Mouse (Mus musculus) midbrain, embryonic 15.5 days (tissue): ENCODE results near the gene Mrpl51. TPM values are rescaled to one million over a fixed set of nuclear protein-coding genes. Genes with fewer than 3 reads are reported as not detected.

ENCODE experiments used
- ATAC-seq: fragments of 200-750 bp; cut with Nextera tagmentation; replicated peaks from 2 replicates; pipeline ENCODE4 v1.8.0; 2017; ENCODE audit warnings: moderate TSS enrichment
- H3K27ac ChIP-seq: fragments of 300-500 bp; sonication (generic); 2 replicates; pipeline ENCODE4 v1.5.1; 2015; ENCODE audit warnings: mild to moderate bottlenecking, inconsistent platforms
- H3K27me3 ChIP-seq: fragments of 300-500 bp; sonication (generic); replicated peaks from 2 replicates; pipeline ENCODE4 v1.6.1; 2015; ENCODE audit warnings: inconsistent platforms
- H3K36me3 ChIP-seq: fragments of 300-500 bp; sonication (generic); replicated peaks from 2 replicates; pipeline ENCODE4 v1.6.1; 2015; ENCODE audit warnings: inconsistent platforms
- H3K4me1 ChIP-seq: fragments of 300-500 bp; sonication (generic); 2 replicates; pipeline ENCODE4 v1.6.1; 2015; ENCODE audit warnings: inconsistent platforms
- H3K4me2 ChIP-seq: fragments of 300-500 bp; sonication (generic); 2 replicates; pipeline ENCODE4 v1.6.1; 2015; ENCODE audit warnings: inconsistent platforms, mild to moderate bottlenecking, moderate library complexity
- H3K4me3 ChIP-seq: fragments of 300-500 bp; sonication (generic); 2 replicates; pipeline ENCODE4 v1.5.1; 2015; ENCODE audit warnings: mild to moderate bottlenecking, inconsistent platforms
- H3K9ac ChIP-seq: fragments of 300-500 bp; sonication (generic); 2 replicates; pipeline ENCODE4 v1.6.1; 2015; ENCODE audit warnings: mild to moderate bottlenecking, inconsistent platforms
- H3K9me3 ChIP-seq: fragments of 300-500 bp; sonication (generic); 2 replicates; pipeline ENCODE4 v1.6.1; 2016; ENCODE audit warnings: inconsistent platforms
- WGBS: fragments of 180-500 bp; shearing (Covaris S2); methylation state at CpG from one replicate; pipeline ENCODE4 v1.1.7; 2015; ENCODE audit warnings: mixed read lengths; 5-methylcytosine and 5-hydroxymethylcytosine counted together
- polyA plus RNA-seq: library from polyadenylated mRNA; unstranded; fragments of >200 nt; fragmentation: Nextera tagmentation; extraction: Ambion mirVana; gene quantifications from 2 replicates; pipeline ENCODE4 v1.2.1, GENCODE M21; 2015

The Mrpl51 gene
- polyA plus RNA-seq, result 129 and 131 TPM in 2 replicates

DNA sequence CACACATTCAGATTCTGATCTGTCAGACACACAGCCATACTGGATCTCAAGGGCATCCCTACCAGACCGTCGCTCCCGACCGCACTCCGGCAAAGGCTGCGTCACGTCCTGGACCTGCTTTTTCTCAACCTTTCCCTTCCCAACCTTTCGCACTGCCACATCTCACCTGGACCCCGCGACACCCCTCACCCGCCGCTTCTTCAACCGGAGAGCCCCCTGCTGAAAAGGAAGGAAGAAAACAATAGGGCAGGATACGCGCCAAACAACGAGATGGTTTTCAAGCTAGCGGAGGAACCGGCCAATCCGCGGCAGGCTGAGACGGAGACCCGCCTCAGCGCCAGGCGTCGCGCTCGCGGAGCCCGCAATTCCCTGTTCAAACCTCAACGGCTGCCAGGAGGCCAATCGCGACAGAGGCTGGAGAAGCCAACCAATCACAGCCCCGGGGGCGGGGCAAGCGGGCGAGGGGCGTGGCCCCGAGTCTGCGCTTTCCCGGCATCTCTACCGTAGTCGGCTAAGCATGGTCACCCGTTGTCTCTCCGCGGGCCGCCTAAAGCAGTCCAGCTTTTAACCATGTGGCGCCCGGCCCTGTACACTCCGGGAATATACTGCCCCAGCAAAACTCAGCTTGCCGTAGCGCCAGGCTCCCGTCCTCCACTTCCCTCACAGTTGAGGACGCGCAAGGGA lies at the start of gene Mrpl51, which contains the start of gene Ncapd2:
TSS of gene Mrpl51 (plus strand) at position 470 of the 684 bp plus-strand sequence.
TSS of gene Ncapd2 (minus strand) at position 370 of the 684 bp plus-strand sequence.
- peak within 1 kb of the TSS; percentile 69 for H3K4me2 ChIP-seq
- peak within 1 kb of the TSS; percentile 56 for H3K4me3 ChIP-seq
- H3K36me3 ChIP-seq, result peaks cover 5% of the 10 kb centered on the region; the same call in 1 of the 2 replicates
- peak; percentile 98 for ATAC-seq
- peak within 1 kb of the TSS; percentile 60 for H3K9ac ChIP-seq
- H3K27ac ChIP-seq, result peak within 1 kb of the TSS; percentile 96
- WGBS, result under 1% methylated on average over 54 of the region's 54 CpGs
- H3K27me3 ChIP-seq, result no peaks in the 10 kb centered on the region
- H3K9me3 ChIP-seq, result no peaks in the 10 kb centered on the region
- H3K4me1 ChIP-seq, result peaks cover 25% of the 10 kb centered on the region

- Histone ChIP-seq H3K4me2 (no peak overlapping the region), H3K9me3 (no peaks in the 10 kb centered on the region), H3K4me3 (no peak overlapping the region), H3K27ac (no peak overlapping the region), H3K9ac (no peak overlapping the region), H3K4me1 (peaks cover 28% of the 10 kb centered on the region), H3K27me3 (no peaks in the 10 kb centered on the region), H3K36me3 (peaks cover 38% of the 10 kb centered on the region)
- whole genome bisulfite sequencing, result 94% methylated on average over 8 of the region's 8 CpGs
- ATAC-seq, result no peak
Measured at GRCm38 (mm10) chr6:125142436-125142835, 49.2 kb upstream of the Mrpl51 start.

DNA sequence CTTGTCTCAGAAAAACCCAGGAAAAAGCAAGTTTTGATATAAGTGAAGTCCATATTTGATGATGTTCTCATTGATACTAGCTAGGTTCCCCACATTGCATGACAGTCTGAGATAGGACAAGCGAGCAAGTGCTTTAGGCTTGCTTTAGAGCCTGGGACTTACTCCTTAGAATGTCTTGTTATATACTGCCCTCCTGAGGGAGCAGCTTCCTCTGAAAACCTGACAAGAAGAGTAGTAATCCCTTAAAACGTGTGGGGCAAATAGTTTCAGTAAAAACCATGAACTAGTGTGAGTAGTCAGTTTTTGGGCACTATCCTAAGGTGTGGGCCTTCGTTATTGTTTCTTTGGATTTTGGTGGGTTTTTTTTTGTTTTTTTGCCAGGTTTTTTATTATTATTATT lies 48.5 kb upstream of the Mrpl51 start:
- Histone ChIP-seq H3K9me3 (no peaks in the 10 kb centered on the region), H3K4me2 (no peak overlapping the region), H3K9ac (no peak overlapping the region), H3K4me3 (no peak overlapping the region), H3K27me3 (no peaks in the 10 kb centered on the region), H3K4me1 (peaks cover 35% of the 10 kb centered on the region), H3K36me3 (peaks cover 34% of the 10 kb centered on the region), H3K27ac (no peak overlapping the region)
- ATAC-seq, result no peak
- 82% methylated on average over 3 of the region's 3 CpGs for WGBS

- Histone ChIP-seq H3K4me2 (no peak overlapping the region), H3K9ac (no peak overlapping the region), H3K4me1 (peaks cover 42% of the 10 kb centered on the region), H3K27me3 (no peaks in the 10 kb centered on the region), H3K4me3 (no peak overlapping the region), H3K36me3 (peaks cover 34% of the 10 kb centered on the region), H3K9me3 (no peaks in the 10 kb centered on the region), H3K27ac (peak overlapping the region; percentile 92; the same call in 1 of the 2 replicates)
- WGBS, result 84% methylated on average over 9 of the region's 9 CpGs
- no peak for ATAC-seq
Measured at GRCm38 (mm10) chr6:125143904-125144303, 47.7 kb upstream of the Mrpl51 start.

DNA sequence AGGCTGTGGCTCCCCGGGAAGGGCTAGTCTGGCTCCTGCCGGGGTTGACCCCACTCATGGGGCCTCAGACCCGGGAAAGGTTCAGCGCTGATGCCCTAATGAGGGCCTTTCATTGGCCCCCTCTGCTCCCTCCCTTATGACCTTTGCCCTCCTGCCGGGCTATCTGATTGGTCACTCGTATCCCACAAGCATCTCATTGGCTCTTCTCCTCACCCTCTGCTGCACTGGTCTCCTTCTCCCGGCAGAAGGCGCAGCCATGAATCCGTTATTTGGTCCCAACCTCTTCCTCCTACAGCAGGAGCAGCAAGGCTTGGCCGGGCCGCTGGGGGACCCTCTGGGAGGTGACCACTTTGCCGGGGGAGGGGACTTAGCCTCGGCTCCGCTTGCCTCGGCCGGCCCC lies 46.6 kb upstream of the Mrpl51 start, which contains the start of gene Iffo1:
TSS of gene Iffo1 (plus strand) at position 241 of the 400 bp plus-strand sequence.
- H3K9me3 ChIP-seq, result no peaks in the 10 kb centered on the region
- WGBS, result 0% methylated on average over 16 of the region's 16 CpGs
- peak; percentile 96 for ATAC-seq

DNA sequence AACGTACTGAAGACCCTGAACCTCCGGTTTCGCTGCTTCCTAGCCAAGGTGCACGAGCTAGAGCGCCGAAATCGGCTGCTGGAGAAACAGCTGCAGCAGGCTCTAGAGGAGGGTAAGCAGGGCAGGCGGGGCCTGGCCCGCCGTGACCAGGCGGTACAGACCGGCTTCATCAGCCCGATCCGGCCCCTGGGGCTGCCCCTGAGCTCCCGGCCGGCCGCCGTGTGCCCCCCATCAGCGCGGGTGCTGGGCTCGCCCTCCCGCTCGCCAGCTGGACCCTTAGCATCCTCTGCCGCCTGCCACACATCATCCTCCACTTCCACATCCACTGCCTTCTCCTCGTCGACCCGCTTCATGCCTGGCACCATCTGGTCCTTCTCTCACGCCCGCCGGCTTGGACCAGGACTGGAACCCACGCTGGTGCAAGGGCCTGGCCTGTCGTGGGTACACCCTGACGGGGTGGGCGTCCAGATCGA lies 46.1 kb upstream of the Mrpl51 start:
- Histone ChIP-seq H3K4me2 (peak overlapping the region; percentile 96), H3K4me3 (peak overlapping the region; percentile 82), H3K36me3 (peaks cover 27% of the 10 kb centered on the region), H3K9ac (peak overlapping the region; percentile 96), H3K27me3 (no peaks in the 10 kb centered on the region), H3K27ac (peak overlapping the region; percentile 92), H3K9me3 (no peaks in the 10 kb centered on the region), H3K4me1 (peaks cover 48% of the 10 kb centered on the region)
- WGBS, result under 1% methylated on average over 35 of the region's 35 CpGs
- no peak; the same call in 1 of the 2 replicates for ATAC-seq

More for the DNA sequence above, 46.6 kb upstream of the Mrpl51 start, which contains the start of gene Iffo1:
- Histone ChIP-seq H3K27ac (peak within 1 kb of the TSS; percentile 92), H3K4me2 (peak within 1 kb of the TSS; percentile 96), H3K9ac (peak within 1 kb of the TSS; percentile 96), H3K4me3 (peak within 1 kb of the TSS; percentile 82), H3K27me3 (no peaks in the 10 kb centered on the region), H3K4me1 (peaks cover 48% of the 10 kb centered on the region), H3K36me3 (peaks cover 31% of the 10 kb centered on the region)

GRCm38 (mm10) chr6:125146148-125146547 lies 45.5 kb upstream of the Mrpl51 start:
- Histone ChIP-seq H3K9ac (peak overlapping the region; percentile 96), H3K9me3 (no peaks in the 10 kb centered on the region), H3K4me1 (peaks cover 48% of the 10 kb centered on the region), H3K27ac (peak overlapping the region; percentile 92; the same call in 1 of the 2 replicates), H3K27me3 (no peaks in the 10 kb centered on the region), H3K4me2 (peak overlapping the region; percentile 96), H3K4me3 (peak overlapping the region; percentile 82), H3K36me3 (peaks cover 21% of the 10 kb centered on the region)
- 42% methylated on average over 7 of the region's 7 CpGs for WGBS
- no peak for ATAC-seq

- Histone ChIP-seq H3K4me2 (peak overlapping the region; percentile 96), H3K4me3 (peak overlapping the region; percentile 82), H3K4me1 (peaks cover 48% of the 10 kb centered on the region), H3K27ac (no peak overlapping the region), H3K36me3 (peaks cover 15% of the 10 kb centered on the region), H3K9ac (0 out of 2 replicates have a peak overlapping the region, but pooled peaks have one; percentile 32), H3K27me3 (no peaks in the 10 kb centered on the region), H3K9me3 (no peaks in the 10 kb centered on the region)
- 76% methylated on average over 4 of the region's 4 CpGs for WGBS
- no peak for ATAC-seq
Measured at GRCm38 (mm10) chr6:125146797-125147196, 44.8 kb upstream of the Mrpl51 start.

GRCm38 (mm10) chr6:125147329-125147728 lies 44.3 kb upstream of the Mrpl51 start:
- Histone ChIP-seq H3K4me1 (peaks cover 48% of the 10 kb centered on the region), H3K27ac (no peak overlapping the region)

DNA sequence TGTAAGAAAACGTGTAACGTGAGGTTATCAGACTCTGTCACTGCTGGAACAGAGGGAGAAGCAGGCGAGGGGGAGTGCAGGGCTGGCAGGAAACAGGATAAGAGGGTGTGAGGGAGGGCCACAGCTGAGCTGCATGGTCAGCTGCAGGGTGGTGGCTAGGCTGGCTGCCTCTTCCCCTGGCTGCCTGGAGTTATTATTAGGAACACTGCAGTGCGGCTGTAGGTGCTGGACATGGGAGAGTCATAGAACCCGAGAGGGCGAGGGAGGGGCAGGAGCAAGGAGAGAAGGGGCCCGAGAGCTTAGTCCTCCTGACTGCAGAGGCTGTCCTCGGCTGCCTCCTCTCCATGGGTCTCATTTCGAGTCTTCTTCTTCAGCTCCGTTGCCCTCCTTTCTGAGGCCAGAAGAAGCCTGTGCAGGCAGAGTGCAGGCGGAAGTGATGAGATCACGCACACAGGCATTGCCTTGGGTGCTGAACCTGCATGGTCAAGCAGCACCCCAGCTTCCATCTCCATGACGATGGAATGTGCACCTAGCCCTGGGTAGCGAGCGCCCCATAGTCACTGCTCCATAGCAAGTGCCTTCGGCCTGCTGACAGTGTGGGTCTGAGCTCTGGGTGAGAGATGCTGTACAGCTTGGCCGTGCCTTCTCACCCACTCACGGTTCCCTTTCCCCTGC lies 43.2 kb upstream of the Mrpl51 start:
- no peak overlapping the region for H3K9ac ChIP-seq
- ATAC-seq, result no peak
- no peak overlapping the region for H3K27ac ChIP-seq
- no peak overlapping the region for H3K4me3 ChIP-seq
- no peaks in the 10 kb centered on the region for H3K27me3 ChIP-seq
- peaks cover 48% of the 10 kb centered on the region for H3K4me1 ChIP-seq
- peak overlapping the region; percentile 12; the same call in 1 of the 2 replicates for H3K4me2 ChIP-seq
- 72% methylated on average over 18 of the region's 18 CpGs for WGBS
- no peaks in the 10 kb centered on the region for H3K9me3 ChIP-seq
- peaks cover 12% of the 10 kb centered on the region; the same call in 1 of the 2 replicates for H3K36me3 ChIP-seq

More at GRCm38 (mm10) chr6:125147329-125147728, 44.3 kb upstream of the Mrpl51 start:
- WGBS, result 46% methylated on average over 10 of the region's 10 CpGs
- ATAC-seq, result no peak
- H3K9me3 ChIP-seq, result no peaks in the 10 kb centered on the region
- H3K4me3 ChIP-seq, result peak overlapping the region; percentile 82; the same call in 1 of the 2 replicates
- H3K9ac ChIP-seq, result peak overlapping the region; percentile 32; the same call in 1 of the 2 replicates
- H3K4me2 ChIP-seq, result peak overlapping the region; percentile 96
- H3K36me3 ChIP-seq, result peaks cover 10% of the 10 kb centered on the region
- no peaks in the 10 kb centered on the region for H3K27me3 ChIP-seq

DNA sequence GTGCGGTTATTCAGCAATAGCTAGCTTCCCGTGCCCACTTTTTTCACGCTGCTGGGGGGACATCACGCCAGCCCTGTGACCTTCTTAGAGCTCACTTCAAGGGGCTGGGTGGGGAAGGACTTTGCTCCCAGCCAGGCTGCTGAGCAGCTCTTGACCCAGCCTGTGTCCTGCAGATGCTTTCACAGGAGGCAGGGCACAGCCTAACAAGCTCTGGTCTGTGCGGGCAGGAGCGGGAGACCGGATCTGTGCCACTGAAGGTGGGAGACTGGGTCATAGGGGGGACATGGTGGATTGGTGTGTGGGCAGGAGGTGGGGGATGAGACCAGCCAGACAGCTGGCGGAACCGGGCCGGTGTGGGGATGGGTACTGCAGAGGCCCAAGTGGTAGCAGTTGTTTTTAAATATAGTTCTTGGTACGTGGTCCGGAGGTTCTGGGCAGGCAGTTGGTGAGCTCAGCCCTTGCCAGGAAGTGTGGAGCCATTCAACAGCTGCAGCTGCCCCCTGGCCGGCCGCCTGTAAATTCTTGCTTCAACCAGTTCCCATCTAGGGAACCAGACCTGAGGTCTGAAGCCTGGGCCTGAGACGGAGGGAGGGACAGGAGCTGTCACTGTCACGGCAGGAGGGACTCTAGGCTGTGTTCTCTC lies 42.6 kb upstream of the Mrpl51 start:
- Histone ChIP-seq H3K36me3 (peaks cover 7% of the 10 kb centered on the region; the same call in 1 of the 2 replicates), H3K27me3 (no peaks in the 10 kb centered on the region), H3K4me3 (no peak overlapping the region), H3K4me1 (peaks cover 48% of the 10 kb centered on the region), H3K9me3 (no peaks in the 10 kb centered on the region), H3K27ac (no peak overlapping the region), H3K9ac (no peak overlapping the region), H3K4me2 (no peak overlapping the region)
- no peak for ATAC-seq
- WGBS, result 77% methylated on average over 16 of the region's 16 CpGs

GRCm38 (mm10) chr6:125149569-125149950 lies 42.0 kb upstream of the Mrpl51 start:
- H3K9me3 ChIP-seq, result no peaks in the 10 kb centered on the region
- H3K9ac ChIP-seq, result no peak overlapping the region
- peaks cover 4% of the 10 kb centered on the region; the same call in 1 of the 2 replicates for H3K36me3 ChIP-seq
- 68% methylated on average over 7 of the region's 7 CpGs for WGBS
- no peak for ATAC-seq
- no peaks in the 10 kb centered on the region for H3K27me3 ChIP-seq
- H3K4me1 ChIP-seq, result peaks cover 43% of the 10 kb centered on the region
- no peak overlapping the region for H3K4me3 ChIP-seq
- H3K27ac ChIP-seq, result no peak overlapping the region
- no peak overlapping the region for H3K4me2 ChIP-seq
